Mouse (Mus musculus) MN1 (cell line): ENCODE results near the gene Smoc2.
A peak's percentile ranks its signal among the peaks of the same experiment; 100 is the strongest.

Experiments used
- DNase-seq: peaks from one replicate; pipeline ENCODE4 v3.0.0-alpha.2; 2016; ENCODE audit warnings: low spot score

Gene Smoc2

DNA sequence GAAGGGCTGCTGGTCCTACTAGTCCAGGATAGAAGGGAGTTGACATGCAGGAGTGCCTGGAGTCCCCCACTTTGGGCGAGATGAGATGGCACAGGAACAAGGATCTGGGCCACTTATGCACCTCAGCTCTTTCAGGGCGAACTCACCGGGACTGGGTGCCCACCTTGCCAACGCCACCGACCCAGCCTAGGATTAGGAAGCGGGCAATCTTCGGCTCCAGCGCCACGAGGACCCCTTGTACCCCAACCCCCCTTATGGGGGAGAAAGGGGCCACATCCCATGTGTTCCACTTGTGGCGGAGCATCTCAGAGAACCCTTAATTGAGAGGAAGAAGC, 627 bp downstream of the Smoc2 start:
- no peak for DNase-seq

DNA sequence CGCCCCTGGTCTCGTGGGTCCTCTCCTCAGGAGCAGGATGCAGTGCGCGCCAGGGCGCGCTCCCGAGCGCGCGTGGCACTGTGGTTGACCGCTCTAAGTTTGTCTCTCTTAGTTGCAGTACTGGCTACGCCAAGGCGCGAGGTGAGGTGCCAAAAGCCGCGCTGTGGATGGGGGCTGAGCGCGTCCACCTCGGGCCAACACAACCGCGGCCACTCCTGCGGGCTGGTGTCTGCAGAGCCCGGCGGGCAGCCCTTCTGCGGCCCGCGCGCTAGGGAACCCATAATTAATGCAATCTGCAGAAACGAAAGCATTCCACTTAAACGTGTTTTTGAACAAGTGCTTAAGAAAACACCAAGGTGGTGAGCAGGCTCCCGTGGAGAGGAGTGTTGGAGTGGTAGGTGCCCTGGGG, 1.1 kb downstream of the Smoc2 start:
- no peak for DNase-seq

DNA sequence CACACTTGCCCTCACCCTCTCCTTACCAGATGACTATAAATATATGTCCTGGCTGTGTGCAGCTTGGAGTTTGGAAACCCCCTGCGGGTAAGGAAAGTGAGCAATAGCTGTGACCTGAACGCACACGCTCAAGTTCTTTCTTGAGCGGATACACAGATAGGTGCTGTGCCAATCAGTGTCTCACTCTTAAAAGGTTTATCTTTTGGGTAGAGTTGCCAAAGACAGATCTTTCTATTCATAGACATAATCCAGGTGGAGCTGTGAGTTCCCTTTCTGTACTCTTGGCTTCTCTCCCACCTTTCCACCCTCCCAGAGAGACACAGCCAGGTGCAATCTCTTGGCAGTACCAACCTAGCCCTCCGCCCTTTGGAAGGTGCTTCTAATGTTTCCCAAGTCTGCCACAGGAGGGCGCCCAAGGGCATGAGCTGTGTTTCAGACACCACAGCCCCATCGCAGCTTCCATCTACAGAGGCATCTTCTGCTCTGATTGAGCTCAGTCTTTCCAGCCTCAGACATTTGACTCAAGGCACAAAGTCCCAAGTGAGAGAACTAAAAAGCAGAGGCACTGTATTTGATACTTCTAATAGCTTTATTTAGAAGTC, 8.8 kb downstream of the Smoc2 start:
- DNase-seq: peak; percentile 26

DNA sequence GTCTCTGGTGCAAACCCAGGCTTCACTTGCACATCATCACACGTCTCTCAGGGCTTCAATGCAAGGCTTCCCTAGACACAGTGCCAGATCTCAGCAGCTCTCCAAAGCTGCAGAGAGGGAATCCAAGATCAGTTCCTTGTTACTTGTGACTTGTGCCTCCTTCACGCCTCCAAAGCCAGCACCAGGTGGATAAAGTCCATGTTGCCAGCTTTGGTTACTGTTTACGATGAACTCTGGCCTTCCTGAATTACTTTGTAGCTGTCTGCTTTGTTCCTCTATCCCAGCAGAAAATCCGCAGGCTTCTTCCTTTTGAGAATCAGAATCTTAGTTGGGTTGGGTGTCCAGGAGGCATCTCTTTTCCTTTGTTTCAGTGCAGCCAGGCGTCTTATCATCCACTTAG, 14.3 kb downstream of the Smoc2 start:
- no peak for DNase-seq

DNA sequence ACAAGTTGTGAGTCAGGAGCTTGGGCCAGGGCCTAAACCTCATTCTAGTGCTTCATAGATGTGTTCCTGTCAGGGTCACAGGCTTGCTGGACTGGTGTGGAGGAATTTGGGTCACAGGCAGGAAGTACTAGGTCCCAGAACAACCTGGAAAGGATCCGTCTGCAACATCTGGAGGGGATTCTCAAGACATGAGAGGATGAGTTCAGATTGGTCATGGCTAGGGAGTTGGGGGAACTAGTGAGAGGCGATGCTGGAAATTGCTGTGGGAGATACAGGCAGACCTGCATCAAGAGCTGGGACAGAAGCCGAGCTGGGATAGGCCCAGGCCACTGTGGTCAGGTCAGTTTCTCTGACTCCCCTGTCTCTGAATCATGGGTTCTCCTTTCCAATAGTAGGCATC, 15.8 kb downstream of the Smoc2 start:
- no peak for DNase-seq

DNA sequence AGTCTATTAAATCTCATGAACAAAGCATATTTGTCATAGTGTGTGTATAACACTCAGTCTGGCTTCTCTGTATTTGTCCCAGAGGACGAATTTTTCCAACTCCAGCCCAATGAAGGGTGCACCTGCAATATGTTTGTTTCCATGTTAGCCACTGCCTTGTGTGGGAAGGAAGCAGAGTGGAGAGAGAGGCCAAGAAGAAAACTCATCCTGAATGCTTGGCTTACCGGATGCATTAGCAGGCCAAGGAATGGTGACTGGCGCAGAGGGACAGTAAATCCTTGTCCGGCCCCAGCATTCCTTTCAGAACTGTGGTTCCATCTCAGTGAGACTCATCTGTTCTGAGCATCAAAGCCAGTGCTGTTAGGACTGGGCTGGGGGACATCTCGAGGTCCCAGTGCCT, 21.1 kb downstream of the Smoc2 start:
- DNase-seq: no peak

DNA sequence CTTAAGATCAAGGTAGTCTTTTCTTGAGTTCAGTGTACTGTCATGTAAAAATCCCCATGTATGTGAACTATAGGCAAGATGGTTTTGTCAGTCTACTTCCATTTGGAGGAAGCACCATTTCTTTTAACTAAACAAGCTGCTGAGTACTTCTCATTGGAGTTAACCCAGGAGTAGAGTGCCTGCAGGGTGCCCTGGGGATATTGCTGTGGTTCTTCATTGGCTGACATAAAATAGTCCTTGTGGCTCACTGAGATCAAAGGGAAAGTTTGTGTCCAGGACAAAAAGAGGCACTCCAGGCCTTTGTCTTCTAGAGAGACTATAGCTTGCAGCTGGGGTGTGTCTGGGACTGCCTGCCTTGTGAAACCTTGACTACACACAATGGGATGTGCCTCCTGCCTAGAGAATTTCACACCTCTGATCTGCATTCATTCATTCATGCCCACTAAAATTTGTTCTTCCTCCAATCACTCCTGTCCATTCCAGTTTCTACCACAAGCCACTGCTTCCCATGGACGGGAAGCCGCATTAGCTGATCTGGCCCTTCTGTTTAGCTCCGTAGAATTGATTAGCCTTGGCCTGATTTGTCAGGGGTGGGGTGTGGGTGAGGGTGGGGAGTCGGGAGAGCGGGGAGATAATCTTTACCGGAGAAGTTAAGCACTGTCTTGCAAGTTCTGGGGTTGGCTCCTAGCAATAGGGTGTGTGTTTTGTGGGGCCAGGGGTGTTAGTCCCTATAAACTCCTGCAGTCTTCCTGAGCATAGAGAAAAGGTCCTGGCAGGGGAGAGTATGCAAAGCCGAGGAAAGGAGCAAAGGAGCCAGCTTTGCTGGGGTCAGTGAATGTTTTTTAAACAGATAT, 22.4 kb downstream of the Smoc2 start:
- no peak for DNase-seq

DNA sequence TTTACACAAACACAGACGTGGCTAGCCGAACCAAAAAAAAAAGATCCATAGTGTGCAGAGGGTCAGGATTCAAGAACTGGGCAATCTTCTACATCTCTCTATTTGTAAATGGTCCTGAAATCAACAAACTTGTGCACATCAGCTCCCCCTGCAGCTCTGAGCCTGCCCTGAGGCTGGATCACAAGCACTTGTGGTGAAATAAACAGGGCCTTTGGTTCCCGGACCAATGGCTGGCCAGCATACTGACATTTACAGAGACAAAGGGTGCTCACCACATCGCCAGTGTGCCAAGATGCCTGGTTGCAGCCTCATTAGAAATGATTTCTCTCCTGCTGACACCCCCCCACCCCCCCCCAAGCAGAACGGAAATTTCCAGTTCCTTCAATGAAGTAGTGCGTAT, 23.1 kb downstream of the Smoc2 start:
- DNase-seq: no peak

DNA sequence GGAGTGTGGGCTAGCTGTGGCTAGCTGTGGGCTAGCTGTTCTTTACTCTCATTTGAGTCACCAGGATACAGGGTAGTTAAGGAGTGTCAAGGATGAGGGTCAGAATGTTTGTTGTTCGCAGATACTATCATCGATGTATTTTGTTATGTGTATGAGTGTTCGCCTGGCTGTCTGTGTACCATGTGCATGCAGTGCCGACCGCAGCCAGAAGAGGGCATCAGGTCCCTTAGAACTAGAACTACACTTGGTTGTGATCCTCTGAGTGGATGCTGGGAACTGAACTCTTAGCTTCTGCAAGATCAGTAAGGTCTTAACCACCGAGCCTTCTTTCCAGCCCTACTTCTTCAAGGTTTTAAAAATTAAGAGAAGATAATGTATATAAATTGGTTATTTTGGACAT, 24.4 kb downstream of the Smoc2 start:
- no peak for DNase-seq

DNA sequence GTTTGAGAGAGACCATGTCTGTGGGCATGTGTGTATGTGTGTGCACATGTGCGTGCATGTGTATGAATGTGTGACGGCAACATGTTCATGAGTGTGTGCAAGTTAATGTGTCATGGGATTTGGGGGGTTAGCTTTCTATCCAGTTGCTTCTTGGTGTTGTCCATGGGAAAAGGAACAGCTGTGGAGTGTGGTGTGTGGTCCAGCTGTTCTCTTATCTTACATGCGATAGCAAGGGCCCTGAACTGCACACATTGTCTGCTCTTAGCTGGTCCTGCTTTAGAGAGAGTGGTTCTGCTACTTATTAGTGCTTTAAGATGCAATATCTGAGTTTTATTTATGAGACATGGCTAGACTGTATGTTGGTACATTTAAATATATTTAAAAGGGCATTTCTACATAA, 30.6 kb downstream of the Smoc2 start:
- no peak for DNase-seq

DNA sequence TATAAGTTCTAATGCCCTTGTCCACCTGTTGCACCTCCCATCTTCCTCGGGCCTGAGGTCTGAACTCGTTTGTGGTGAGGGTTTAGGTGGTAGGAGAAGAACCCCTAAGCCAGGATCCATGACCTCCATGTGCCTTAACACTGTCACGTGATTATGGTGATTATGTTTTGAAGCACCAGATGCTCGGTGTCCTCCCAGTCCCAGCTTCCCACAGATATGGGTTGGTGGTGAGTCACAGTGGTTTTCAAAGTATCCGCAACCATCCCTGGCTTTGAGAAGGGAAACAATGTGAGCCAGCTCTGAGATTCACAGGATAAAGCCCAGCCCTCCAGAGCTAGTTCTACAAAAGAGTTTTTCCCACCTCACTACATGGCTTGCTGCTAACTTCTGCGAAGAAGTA, 33.1 kb downstream of the Smoc2 start:
- DNase-seq: no peak

DNA sequence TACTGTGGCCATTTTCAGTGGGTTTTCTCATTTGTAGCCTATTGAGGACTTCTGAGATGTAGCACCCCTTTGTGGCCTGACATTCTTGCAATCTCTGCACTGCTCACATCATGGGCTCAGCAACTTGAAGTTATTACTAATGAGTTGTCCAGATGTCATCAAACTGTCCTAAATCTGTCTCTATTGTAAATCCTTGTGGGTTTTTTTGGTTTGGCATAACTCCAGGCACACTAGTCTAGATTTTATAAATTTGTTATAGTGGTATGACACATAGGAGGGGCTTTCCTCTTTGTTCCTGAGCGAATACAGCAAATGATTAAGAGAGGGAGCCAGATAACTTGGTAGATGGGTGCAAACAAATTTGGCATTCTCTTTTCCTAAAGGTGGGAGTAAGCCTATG, 35.0 kb downstream of the Smoc2 start:
- no peak for DNase-seq

DNA sequence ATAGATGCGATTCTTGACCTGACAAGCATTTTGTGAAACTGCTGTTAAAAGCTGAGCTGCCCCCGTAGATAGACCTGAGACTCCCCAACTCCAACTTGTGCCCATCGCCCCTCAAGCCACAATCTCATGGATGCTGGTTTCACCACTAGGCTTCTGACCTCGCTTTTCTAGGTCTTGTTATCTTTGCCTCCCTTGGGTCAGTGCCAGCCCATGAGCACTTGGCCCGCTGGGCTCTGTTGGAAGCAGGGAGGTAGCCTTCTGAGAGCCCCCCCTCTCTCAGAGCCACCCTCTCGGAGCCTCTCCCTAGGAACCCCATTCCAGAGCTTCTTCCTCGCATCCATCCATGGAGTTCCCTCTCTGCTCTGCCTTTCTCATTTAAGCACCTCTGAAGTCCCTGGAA, 37.2 kb downstream of the Smoc2 start:
- no peak for DNase-seq

DNA sequence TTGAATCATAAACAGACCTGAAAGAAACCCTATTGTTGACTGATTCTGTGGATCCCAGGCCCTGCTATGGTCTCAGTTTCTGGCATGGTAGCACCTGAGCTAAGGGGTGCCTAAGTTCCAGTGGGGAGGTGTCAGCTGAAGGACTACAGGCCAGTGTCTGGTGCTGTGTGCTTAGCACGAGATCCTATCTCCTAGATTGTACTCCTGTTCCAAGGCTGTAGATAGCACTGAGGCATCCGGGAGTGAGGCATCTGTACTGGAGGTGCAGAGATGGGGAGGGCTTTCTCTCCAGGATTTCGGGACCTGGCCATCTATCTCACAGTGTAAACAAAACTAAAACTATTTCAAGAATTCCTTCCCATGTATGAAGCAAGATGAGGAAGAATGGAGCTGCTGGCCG, 38.1 kb downstream of the Smoc2 start:
- DNase-seq: no peak

DNA sequence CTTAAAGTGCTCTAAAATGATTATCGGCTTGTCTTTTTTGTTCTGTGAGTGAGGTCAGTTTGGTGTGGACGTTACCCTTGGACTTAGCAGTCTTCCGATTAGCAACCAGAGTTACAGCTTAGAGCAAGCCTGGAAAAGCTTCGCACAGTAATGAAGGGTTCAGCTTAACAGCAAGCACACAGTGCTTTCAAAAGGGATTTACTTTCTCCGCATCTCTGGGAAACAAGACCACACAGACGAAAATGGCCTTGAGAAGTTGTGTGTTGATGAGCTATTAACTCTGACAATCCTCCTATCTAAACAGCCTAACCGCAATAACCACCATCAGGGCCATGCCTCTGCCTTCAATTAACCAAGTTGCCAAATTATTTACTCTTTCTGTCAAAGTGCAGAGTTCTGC, 46.9 kb downstream of the Smoc2 start:
- no peak for DNase-seq

DNA sequence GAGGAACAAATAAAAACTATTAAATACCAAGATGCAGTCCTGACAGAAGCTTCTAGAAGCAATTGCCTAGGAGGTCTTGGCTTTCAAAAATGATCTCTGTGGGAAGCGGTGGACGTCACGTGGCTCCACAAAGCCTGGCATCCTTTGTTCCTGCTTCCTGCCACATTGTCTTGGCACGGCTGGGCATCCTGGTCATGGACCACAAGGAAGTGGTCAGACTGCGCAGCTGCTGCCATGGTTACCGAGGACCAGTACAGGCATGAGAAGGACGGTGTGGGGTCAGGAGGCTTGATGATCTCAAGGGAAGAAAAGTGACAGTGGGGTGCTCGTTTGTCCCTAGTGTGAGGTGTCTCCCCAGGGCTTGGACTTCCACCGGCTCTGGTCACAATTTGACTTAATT, 48.7 kb downstream of the Smoc2 start:
- DNase-seq: no peak

DNA sequence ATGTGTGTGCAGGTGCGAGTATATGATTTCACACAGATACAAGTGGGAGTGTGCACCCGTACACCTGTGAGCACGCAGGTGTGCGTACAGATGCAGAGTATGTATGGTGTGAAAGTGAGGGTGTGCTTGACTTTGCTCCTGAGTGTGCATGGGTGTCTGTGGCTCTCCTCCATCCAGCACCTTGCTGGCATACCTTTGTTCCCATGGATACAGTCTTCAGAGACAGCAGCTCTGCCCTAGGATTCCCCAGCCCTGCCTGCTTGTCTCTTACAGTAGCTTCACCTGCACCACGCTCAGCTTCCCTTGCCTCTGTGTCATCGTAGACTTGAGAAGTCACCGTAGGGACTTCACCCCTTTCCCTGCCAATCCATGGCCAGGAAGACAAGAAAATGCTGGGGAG, 51.2 kb downstream of the Smoc2 start:
- no peak for DNase-seq

DNA sequence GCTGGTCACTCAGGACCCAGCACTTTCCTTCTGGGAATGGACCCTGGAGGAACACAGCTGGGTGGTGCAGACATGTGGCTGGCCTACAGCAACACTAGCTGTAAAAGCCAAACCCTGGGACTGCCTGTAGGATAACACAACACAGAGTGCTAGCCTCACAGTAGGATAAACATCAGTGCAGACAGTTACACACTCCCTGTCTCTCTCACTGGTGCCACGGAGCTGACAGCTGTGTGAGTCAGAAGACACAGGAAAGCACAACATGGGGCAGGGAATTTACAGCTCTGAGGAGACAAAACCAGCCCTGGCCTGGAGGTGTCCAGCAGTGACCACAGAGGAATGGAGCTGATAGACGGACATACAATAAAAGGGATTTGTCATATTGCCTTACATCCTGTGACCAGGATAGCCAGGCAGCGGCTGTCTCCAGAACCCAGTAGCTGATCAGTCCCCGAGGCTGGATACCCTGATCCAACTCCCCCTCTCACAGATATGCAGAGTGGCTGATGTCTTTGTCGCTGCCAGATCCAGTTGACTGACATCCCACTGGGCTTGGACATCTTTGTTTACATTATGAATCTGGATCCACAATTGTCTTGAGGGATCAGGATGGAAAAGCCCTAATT, 60.7 kb downstream of the Smoc2 start:
- no peak for DNase-seq

DNA sequence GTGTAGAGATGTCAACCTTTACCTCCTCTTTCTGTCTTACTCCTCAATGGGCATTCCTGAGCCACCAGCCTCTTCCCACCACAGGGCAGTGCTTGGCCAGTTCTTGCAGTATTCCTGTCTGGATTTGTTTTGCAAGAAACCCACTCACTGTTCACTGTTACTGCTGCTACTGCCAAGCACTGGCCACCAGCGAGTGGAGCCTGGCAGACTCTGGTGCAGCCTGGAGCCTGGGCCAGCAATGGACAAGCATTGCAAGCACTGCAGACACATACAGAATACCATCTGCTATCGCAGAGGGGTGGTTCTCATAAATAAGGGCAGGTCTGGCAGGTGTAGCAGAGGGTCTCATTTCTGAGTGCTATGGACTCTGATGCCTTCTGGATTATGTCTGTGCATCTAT, 61.4 kb downstream of the Smoc2 start:
- DNase-seq: no peak

DNA sequence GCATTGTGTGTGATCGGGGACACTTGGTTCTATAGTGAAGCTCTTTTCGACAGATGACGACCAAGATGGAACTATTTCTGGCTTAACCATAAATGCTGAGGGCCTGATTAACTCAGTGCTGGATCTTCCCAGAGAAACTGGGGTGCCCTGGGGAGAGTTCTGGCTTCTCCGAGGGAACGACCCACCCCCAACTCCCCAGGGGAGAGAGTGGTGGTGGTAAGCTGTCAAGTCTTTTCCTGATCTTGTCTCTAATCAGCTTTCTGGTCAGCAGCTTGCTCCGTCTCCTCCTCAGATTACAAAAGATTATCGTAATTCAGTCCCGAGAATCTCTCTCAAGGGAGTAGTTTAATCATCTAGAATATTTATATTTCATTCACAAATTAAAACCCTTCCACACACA, 63.2 kb downstream of the Smoc2 start:
- no peak for DNase-seq

DNA sequence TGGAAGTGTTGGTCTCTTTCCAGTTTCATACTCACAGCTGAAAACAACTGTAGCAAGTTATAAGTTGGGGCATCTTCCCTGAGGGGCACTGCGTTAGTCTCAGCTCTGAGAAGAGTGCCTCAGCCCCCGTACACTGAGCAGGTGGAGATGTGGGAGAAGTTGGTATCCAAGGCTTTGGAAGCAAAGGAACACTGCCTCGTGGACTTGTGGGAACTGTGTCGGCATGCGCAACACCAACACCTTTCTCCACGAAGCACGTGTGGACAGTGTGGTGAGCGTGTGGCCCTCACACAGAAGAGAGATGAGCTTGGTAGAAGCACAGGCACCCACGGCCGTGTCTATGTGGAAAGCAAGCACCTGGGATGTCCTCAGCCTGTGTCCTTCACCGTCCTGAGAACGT, 64.1 kb downstream of the Smoc2 start:
- DNase-seq: no peak

DNA sequence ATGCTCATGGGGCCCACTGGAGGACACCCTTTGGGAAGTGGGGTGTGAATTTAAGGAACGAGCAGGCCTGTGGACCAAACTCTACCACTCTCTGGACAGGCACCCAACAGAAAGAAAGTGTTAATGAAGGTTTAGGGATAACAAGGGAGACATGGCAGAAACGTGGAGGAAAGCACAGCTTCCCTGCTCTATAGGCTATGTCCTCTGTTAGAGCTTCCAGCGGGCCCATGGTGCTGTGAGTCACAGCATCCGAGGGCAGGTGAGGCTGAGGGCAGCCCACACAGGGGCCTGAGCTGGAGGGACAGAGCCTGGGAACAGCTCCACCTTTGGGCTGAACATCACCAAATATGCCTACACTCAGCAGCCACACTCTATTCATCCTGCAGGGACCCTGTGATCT, 66.2 kb downstream of the Smoc2 start:
- DNase-seq: no peak

DNA sequence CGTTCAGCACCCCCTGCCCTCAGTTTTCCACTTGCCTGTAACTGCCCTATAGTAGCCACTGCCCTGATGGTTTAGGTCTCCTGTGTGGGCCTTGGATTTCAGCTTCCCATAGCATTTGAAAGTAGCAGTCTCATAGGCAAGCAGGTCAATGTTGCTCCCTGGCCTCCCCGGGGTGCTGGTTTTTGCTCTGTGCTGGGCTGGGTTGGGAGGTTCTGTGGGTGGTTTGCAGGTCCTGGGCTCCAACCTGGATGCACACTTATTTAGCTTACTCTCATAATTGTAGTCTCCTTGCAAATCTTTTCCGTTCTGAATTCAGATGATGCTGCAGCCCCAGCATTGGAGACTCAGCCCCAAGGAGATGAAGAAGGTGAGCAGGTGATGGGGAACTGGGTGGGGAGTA, 67.6 kb downstream of the Smoc2 start:
- DNase-seq: no peak
